Mouse (Mus musculus) liver, embryonic 14 days (tissue): ENCODE results near the gene Klrd1. TPM values are rescaled to one million over a fixed set of nuclear protein-coding genes. Genes with fewer than 3 reads are reported as not detected.

Source experiments
- polyA plus RNA-seq: library from polyadenylated mRNA; depleted of rRNA; stranded (reverse); fragments of >200 nt; gene quantifications from 2 replicates; pipeline ENCODE4 v1.2.3, GENCODE M21; 2012; rRNA removed

The Klrd1 gene
- polyA plus RNA-seq: 0.18 and 0.19 TPM in 2 replicates

DNA sequence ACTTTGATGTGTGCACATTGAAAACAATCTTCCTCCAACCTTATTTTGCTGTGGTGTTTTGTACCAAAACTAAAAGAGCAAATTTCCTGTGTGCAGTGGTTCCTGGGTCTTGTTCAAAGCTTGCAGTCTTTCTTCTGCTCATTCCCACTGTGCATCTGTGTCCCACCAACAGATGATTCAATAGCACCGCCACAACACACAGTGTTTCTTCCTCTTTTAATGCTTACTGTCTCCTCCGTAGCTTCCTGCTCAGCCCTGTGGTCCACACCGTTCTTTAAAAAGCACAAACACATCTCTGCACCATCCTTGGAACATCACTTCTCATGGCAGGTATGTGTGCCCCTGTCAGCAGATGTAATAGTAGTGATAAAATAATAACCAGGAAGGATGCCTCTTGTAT lies at the start of gene Klrd1:
Gene Klrd1, plus strand, starts transcription at position 275 of the 400 bp plus-strand sequence.

DNA sequence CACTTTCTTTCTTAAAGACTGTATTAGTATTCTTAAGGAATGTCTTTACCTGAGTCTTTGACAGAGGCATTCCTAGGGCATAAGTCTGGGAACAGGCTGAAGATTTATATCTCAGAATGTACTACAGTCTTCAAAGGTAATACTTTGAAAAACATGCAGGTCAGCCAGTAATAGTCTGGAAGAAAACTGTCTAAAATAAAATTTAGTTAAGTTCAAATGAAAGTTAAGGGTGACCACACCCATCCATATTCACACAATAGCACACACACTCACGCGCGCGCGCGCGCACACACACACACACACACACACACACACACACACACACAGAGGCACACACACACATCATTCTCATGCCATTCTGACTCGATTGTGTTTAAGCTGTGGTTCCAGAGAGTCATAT lies 14.0 kb upstream of the Klrd1 start, which contains the start of gene Klre1:
Gene Klre1, plus strand, starts transcription at position 301 of the 400 bp plus-strand sequence.

DNA sequence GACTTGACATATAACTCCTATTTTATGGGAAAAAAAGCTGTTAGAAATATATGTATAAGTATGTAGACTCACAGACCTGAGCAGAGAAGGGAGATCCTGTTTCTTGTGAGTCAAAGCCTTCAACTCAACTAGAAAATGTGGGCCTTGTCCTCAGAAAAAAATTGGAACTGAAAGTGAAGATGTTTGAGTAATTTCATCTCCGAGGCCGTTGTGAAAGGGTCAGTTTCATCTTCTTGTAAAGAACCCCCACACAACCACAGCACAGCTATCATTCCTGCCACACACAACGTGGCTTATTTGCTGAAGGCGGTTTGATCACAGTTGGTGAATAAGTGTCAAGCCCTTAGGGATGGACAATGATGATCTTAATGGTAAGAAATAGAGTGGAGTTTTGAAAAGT lies 32.2 kb downstream of the Klrd1 start, which contains the start of gene Klrk1:
Gene Klrk1, minus strand, starts transcription at position 130 of the 400 bp plus-strand sequence.

DNA sequence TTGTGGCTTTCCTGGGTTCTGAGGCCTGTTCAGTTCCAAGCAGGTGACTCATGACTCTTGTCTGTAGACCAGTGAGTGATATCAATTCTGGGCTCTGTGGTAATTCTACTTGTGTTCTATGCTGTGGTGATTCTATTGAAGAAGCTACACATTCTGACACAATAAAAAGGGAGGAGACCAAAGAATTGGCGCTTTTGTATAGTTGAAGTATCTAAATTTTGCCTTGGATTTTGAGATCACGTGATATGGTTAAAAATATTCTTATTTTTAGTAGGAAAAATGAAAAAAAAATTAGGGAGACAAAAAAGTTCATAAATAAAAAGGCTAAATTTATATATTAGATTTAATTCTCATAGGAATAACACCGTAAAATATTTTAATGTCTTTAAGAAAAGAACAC lies 51.7 kb downstream of the Klrd1 start, which contains the start of gene Klrc3:
Gene Klrc3, minus strand, starts transcription at position 101 of the 400 bp plus-strand sequence.

Other genes with a start within 250 kb of the Klrd1 start
- 5.2 and 7.4 TPM in 2 replicates for gene Clec12a, start 249.1 kb upstream of the Klrd1 start, polyA plus RNA-seq
- gene Clec12b, start 205.9 kb upstream of the Klrd1 start, polyA plus RNA-seq: 0.02 TPM in 2 replicates
- gene Clec1b, start 194.5 kb upstream of the Klrd1 start, polyA plus RNA-seq: 13.3 and 14.4 TPM in 2 replicates
- 0.81 and 1.0 TPM in 2 replicates for gene Clec9a, start 182.9 kb upstream of the Klrd1 start, polyA plus RNA-seq
- 0.10 and 0.14 TPM in 2 replicates for gene Clec1a, start 139.8 kb upstream of the Klrd1 start, polyA plus RNA-seq
- 0.89 and 1.2 TPM in 2 replicates for gene Olr1, start 84.6 kb upstream of the Klrd1 start, polyA plus RNA-seq
- 0.01 and 0.02 TPM in 2 replicates for gene Tmem52b, start 79.2 kb upstream of the Klrd1 start, polyA plus RNA-seq
- gene Gabarapl1, start 58.6 kb upstream of the Klrd1 start, polyA plus RNA-seq: 20.2 and 21.9 TPM in 2 replicates
- 0.03 TPM in 1 of 2 replicates, not detected in the other for gene Klre1, start 13.9 kb upstream of the Klrd1 start, polyA plus RNA-seq
- 0.21 and 0.32 TPM in 2 replicates for gene Klrk1, start 32.1 kb downstream of the Klrd1 start, polyA plus RNA-seq
- not detected in 2 replicates for gene Klrc3, start 51.6 kb downstream of the Klrd1 start, polyA plus RNA-seq
- 0.01 TPM in 1 of 2 replicates, not detected in the other for gene Klrc2, start 68.9 kb downstream of the Klrd1 start, polyA plus RNA-seq
- 0.05 and 0.06 TPM in 2 replicates for gene Klrc1, start 87.2 kb downstream of the Klrd1 start, polyA plus RNA-seq
- gene Klri1, start 125.3 kb downstream of the Klrd1 start, polyA plus RNA-seq: 0.03 TPM in 1 of 2 replicates, not detected in the other
- 0.01 TPM in 2 replicates for gene Klri2, start 148.7 kb downstream of the Klrd1 start, polyA plus RNA-seq
- gene Gm156, start 192.5 kb downstream of the Klrd1 start, polyA plus RNA-seq: not detected in 2 replicates